Mouse (Mus musculus) embryo, embryonic 10 days (tissue): ENCODE results near the gene Rnf157.
"Not testable (repeated sequence)": the region's sequence is repeated elsewhere in the genome, so short reads cannot be mapped to it uniquely, and the experiment has no call there.

Source experiments
- DNase-seq: peaks from one replicate; pipeline ENCODE4 v3.0.0-alpha.2; 2015; ENCODE audit warnings: low spot score

The Rnf157 gene

GRCm38 (mm10) chr11:116418194-116418840 lies 5.5 kb upstream of the Rnf157 start:
- DNase-seq: peak; percentile 80

- DNase-seq: no peak
Measured at GRCm38 (mm10) chr11:116417054-116417453, 4.2 kb upstream of the Rnf157 start.

- DNase-seq: no peak
Measured at GRCm38 (mm10) chr11:116416196-116416943, 3.5 kb upstream of the Rnf157 start.

- DNase-seq: no peak
Measured at GRCm38 (mm10) chr11:116413631-116414022, 795 bp upstream of the Rnf157 start.

- DNase-seq: no peak
Measured at GRCm38 (mm10) chr11:116412028-116412827, 604 bp downstream of the Rnf157 start.

- no peak for DNase-seq
Measured at GRCm38 (mm10) chr11:116411582-116411981, 1.2 kb downstream of the Rnf157 start.

- DNase-seq: not testable (repeated sequence)
Measured at GRCm38 (mm10) chr11:116410415-116410814, 2.4 kb downstream of the Rnf157 start.

GRCm38 (mm10) chr11:116409008-116409407 lies 3.8 kb downstream of the Rnf157 start:
- no peak for DNase-seq

GRCm38 (mm10) chr11:116406231-116406728 lies 6.6 kb downstream of the Rnf157 start:
- DNase-seq: no peak

- no peak for DNase-seq
Measured at GRCm38 (mm10) chr11:116405601-116406000, 7.2 kb downstream of the Rnf157 start.

GRCm38 (mm10) chr11:116400560-116400959 lies 12.3 kb downstream of the Rnf157 start:
- no peak for DNase-seq

- DNase-seq: no peak
Measured at GRCm38 (mm10) chr11:116398348-116398677, 14.5 kb downstream of the Rnf157 start.

GRCm38 (mm10) chr11:116397517-116398347 lies 15.1 kb downstream of the Rnf157 start:
- no peak for DNase-seq

GRCm38 (mm10) chr11:116396934-116397330 lies 15.9 kb downstream of the Rnf157 start:
- DNase-seq: no peak

- DNase-seq: no peak
Measured at GRCm38 (mm10) chr11:116396276-116396933, 16.4 kb downstream of the Rnf157 start.

GRCm38 (mm10) chr11:116394769-116395168 lies 18.1 kb downstream of the Rnf157 start:
- DNase-seq: no peak

GRCm38 (mm10) chr11:116388841-116389480 lies 23.9 kb downstream of the Rnf157 start:
- peak; percentile 40 for DNase-seq

GRCm38 (mm10) chr11:116387086-116388071 lies 25.5 kb downstream of the Rnf157 start:
- peak; percentile 83 for DNase-seq

- no peak for DNase-seq
Measured at GRCm38 (mm10) chr11:116385999-116386398, 26.8 kb downstream of the Rnf157 start.
